Mouse (Mus musculus) hindbrain, embryonic 12.5 days (tissue): Measurements from ENCODE around the gene Gm9936. TPM values are rescaled to one million over a fixed set of nuclear protein-coding genes. Genes with fewer than 3 reads are reported as not detected.
"Not testable (repeated sequence)": the region's sequence is repeated elsewhere in the genome, so short reads cannot be mapped to it uniquely, and the experiment has no call there.

Experiments
- ATAC-seq: fragments of 200-750 bp; cut with Nextera tagmentation; 2 replicates; pipeline ENCODE4 v1.8.0; 2017; ENCODE audit warnings: moderate TSS enrichment; ENCODE audit not compliant: low FRiP score
- H3K27ac ChIP-seq: fragments of 300-500 bp; sonication (generic); 2 replicates; pipeline ENCODE4 v1.5.1; 2016; ENCODE audit warnings: mild to moderate bottlenecking
- H3K27me3 ChIP-seq: fragments of 300-500 bp; sonication (generic); 2 replicates; pipeline ENCODE4 v1.6.1; 2016; ENCODE audit warnings: mild to moderate bottlenecking
- H3K36me3 ChIP-seq: fragments of 300-500 bp; sonication (generic); 2 replicates; pipeline ENCODE4 v1.6.1; 2016; ENCODE audit warnings: mild to moderate bottlenecking
- H3K4me1 ChIP-seq: fragments of 300-500 bp; sonication (generic); 2 replicates; pipeline ENCODE4 v1.6.1; 2016
- H3K4me2 ChIP-seq: fragments of 300-500 bp; sonication (generic); replicated peaks from 2 replicates; pipeline ENCODE4 v1.6.1; 2016; ENCODE audit warnings: mild to moderate bottlenecking
- H3K4me3 ChIP-seq: fragments of 300-500 bp; sonication (generic); 2 replicates; pipeline ENCODE4 v1.5.1; 2016; ENCODE audit warnings: mild to moderate bottlenecking
- H3K9ac ChIP-seq: fragments of 300-500 bp; sonication (generic); 2 replicates; pipeline ENCODE4 v1.6.1; 2016; ENCODE audit warnings: mild to moderate bottlenecking, moderate library complexity
- H3K9me3 ChIP-seq: fragments of 300-500 bp; sonication (generic); replicated peaks from 2 replicates; pipeline ENCODE4 v1.6.1; 2016; ENCODE audit warnings: mild to moderate bottlenecking
- WGBS: fragments of 180-500 bp; shearing (Covaris S2); methylation state at CpG from one replicate; pipeline ENCODE4 v1.1.7; 2016; 5-methylcytosine and 5-hydroxymethylcytosine counted together
- polyA plus RNA-seq: library from polyadenylated mRNA; unstranded; fragments of >200 nt; fragmentation: Nextera tagmentation; extraction: Ambion mirVana; gene quantifications from 2 replicates; pipeline ENCODE4 v1.2.1, GENCODE M21; 2016

Gene Gm9936
- polyA plus RNA-seq = 0.56 and 0.76 TPM in 2 replicates

- Histone ChIP-seq H3K36me3 (no peaks in the 10 kb centered on the region), H3K4me2 (peak within 1 kb of the TSS; percentile 53), H3K9ac (0 out of 2 replicates have a peak within 1 kb of the TSS, but pooled peaks have one; percentile 20), H3K4me1 (peaks cover 5% of the 10 kb centered on the region; the same call in 1 of the 2 replicates), H3K4me3 (peak within 1 kb of the TSS; percentile 23), H3K9me3 (no peaks in the 10 kb centered on the region), H3K27me3 (peaks cover 16% of the 10 kb centered on the region; the same call in 1 of the 2 replicates), H3K27ac (no peak within 1 kb of the TSS)
- ATAC-seq = no peak
- 89% methylated on average over 12 of the region's 12 CpGs for WGBS
Measured at GRCm38 (mm10) chr5:114858582-114858981, at the start of gene Gm9936. TSS of gene Gm9936 (minus strand) at chr5:114858682.

GRCm38 (mm10) chr5:114902413-114902812 is 43.9 kb upstream of the Gm9936 start:
- no peak overlapping the region for H3K4me3 ChIP-seq
- no peak overlapping the region for H3K4me2 ChIP-seq
- H3K27ac ChIP-seq = no peak overlapping the region
- H3K27me3 ChIP-seq = no peaks in the 10 kb centered on the region
- H3K9me3 ChIP-seq = no peaks in the 10 kb centered on the region
- H3K9ac ChIP-seq = no peak overlapping the region
- no peaks in the 10 kb centered on the region for H3K36me3 ChIP-seq
- WGBS = 28% methylated on average over 1 of the region's 1 CpGs
- no peak for ATAC-seq
- peaks cover 3% of the 10 kb centered on the region; the same call in 1 of the 2 replicates for H3K4me1 ChIP-seq

- Histone ChIP-seq H3K27me3 (no peaks in the 10 kb centered on the region), H3K27ac (no peak overlapping the region), H3K4me2 (no peak overlapping the region), H3K36me3 (no peaks in the 10 kb centered on the region), H3K4me3 (no peak overlapping the region), H3K9me3 (no peaks in the 10 kb centered on the region), H3K9ac (no peak overlapping the region), H3K4me1 (peaks cover 6% of the 10 kb centered on the region; the same call in 1 of the 2 replicates)
- ATAC-seq = no peak
- WGBS = 87% methylated on average over 7 of the region's 7 CpGs
Measured at GRCm38 (mm10) chr5:114898857-114899256, 40.4 kb upstream of the Gm9936 start.

- H3K36me3 ChIP-seq = no peaks in the 10 kb centered on the region
- WGBS = 12% methylated on average over 7 of the region's 7 CpGs
- H3K27ac ChIP-seq = no peak overlapping the region
- no peak overlapping the region for H3K9ac ChIP-seq
- no peaks in the 10 kb centered on the region for H3K9me3 ChIP-seq
- ATAC-seq = no peak
- no peaks in the 10 kb centered on the region for H3K27me3 ChIP-seq
- 0 out of 2 replicates have a peak overlapping the region, but pooled peaks have one; percentile 5 for H3K4me2 ChIP-seq
- no peak overlapping the region for H3K4me3 ChIP-seq
- peaks cover 6% of the 10 kb centered on the region; the same call in 1 of the 2 replicates for H3K4me1 ChIP-seq
Measured at GRCm38 (mm10) chr5:114897374-114897793, 38.9 kb upstream of the Gm9936 start.

- no peak within 1 kb of the TSS for H3K4me3 ChIP-seq
- no peak for ATAC-seq
- H3K27me3 ChIP-seq = no peaks in the 10 kb centered on the region
- no peaks in the 10 kb centered on the region for H3K36me3 ChIP-seq
- H3K4me1 ChIP-seq = peaks cover 6% of the 10 kb centered on the region; the same call in 1 of the 2 replicates
- H3K4me2 ChIP-seq = 0 out of 2 replicates have a peak within 1 kb of the TSS, but pooled peaks have one; percentile 5
- no peaks in the 10 kb centered on the region for H3K9me3 ChIP-seq
- no peak within 1 kb of the TSS for H3K9ac ChIP-seq
- no peak within 1 kb of the TSS for H3K27ac ChIP-seq
- 71% methylated on average over 13 of the region's 13 CpGs for WGBS
Measured at GRCm38 (mm10) chr5:114896688-114897373, 38.3 kb upstream of the Gm9936 start, which contains the start of gene Oasl2. TSS of gene Oasl2 (plus strand) at chr5:114896936.

- H3K4me2 ChIP-seq = no peak overlapping the region
- peaks cover 6% of the 10 kb centered on the region; the same call in 1 of the 2 replicates for H3K4me1 ChIP-seq
- H3K36me3 ChIP-seq = no peaks in the 10 kb centered on the region
- no peak overlapping the region for H3K9ac ChIP-seq
- no peaks in the 10 kb centered on the region for H3K27me3 ChIP-seq
- H3K27ac ChIP-seq = no peak overlapping the region
- ATAC-seq = no peak
- no peak overlapping the region for H3K4me3 ChIP-seq
- whole genome bisulfite sequencing = 82% methylated on average over 4 of the region's 4 CpGs
- H3K9me3 ChIP-seq = no peaks in the 10 kb centered on the region
Measured at GRCm38 (mm10) chr5:114895542-114895941, 37.1 kb upstream of the Gm9936 start.

GRCm38 (mm10) chr5:114888995-114889394 is 30.5 kb upstream of the Gm9936 start:
- H3K4me2 ChIP-seq = no peak overlapping the region
- H3K9me3 ChIP-seq = no peaks in the 10 kb centered on the region
- no peaks in the 10 kb centered on the region for H3K27me3 ChIP-seq
- H3K4me1 ChIP-seq = no peaks in the 10 kb centered on the region
- no peak overlapping the region for H3K9ac ChIP-seq
- WGBS = 83% methylated on average over 2 of the region's 2 CpGs
- no peaks in the 10 kb centered on the region for H3K36me3 ChIP-seq
- H3K27ac ChIP-seq = no peak overlapping the region
- ATAC-seq = no peak
- H3K4me3 ChIP-seq = no peak overlapping the region

- 87% methylated on average over 6 of the region's 6 CpGs for WGBS
- no peak overlapping the region for H3K4me2 ChIP-seq
- H3K4me1 ChIP-seq = no peaks in the 10 kb centered on the region
- H3K27me3 ChIP-seq = no peaks in the 10 kb centered on the region
- ATAC-seq = no peak
- no peaks in the 10 kb centered on the region for H3K36me3 ChIP-seq
- H3K27ac ChIP-seq = no peak overlapping the region
- no peak overlapping the region for H3K9ac ChIP-seq
- H3K9me3 ChIP-seq = no peaks in the 10 kb centered on the region
- H3K4me3 ChIP-seq = no peak overlapping the region
Measured at GRCm38 (mm10) chr5:114886801-114887200, 28.3 kb upstream of the Gm9936 start.

- H3K4me1 ChIP-seq = no peaks in the 10 kb centered on the region; the same call in 1 of the 2 replicates
- no peak overlapping the region for H3K27ac ChIP-seq
- H3K4me2 ChIP-seq = no peak overlapping the region
- H3K27me3 ChIP-seq = no peaks in the 10 kb centered on the region
- no peaks in the 10 kb centered on the region for H3K36me3 ChIP-seq
- H3K4me3 ChIP-seq = no peak overlapping the region
- H3K9ac ChIP-seq = no peak overlapping the region
- WGBS = 93% methylated on average over 11 of the region's 11 CpGs
- H3K9me3 ChIP-seq = no peaks in the 10 kb centered on the region
- ATAC-seq = no peak
Measured at GRCm38 (mm10) chr5:114883022-114883421, 24.5 kb upstream of the Gm9936 start.

- H3K4me2 ChIP-seq, H3K4me3 ChIP-seq, ATAC-seq, H3K27ac ChIP-seq, H3K27me3 ChIP-seq, H3K4me1 ChIP-seq, H3K9me3 ChIP-seq, H3K9ac ChIP-seq, H3K36me3 ChIP-seq: not testable (repeated sequence)
- whole genome bisulfite sequencing = 86% methylated on average over 6 of the region's 7 CpGs
Measured at GRCm38 (mm10) chr5:114882319-114882718, 23.8 kb upstream of the Gm9936 start.

- ATAC-seq = no peak
- Histone ChIP-seq H3K4me2 (no peak overlapping the region), H3K9me3 (no peaks in the 10 kb centered on the region), H3K4me1 (peaks cover 11% of the 10 kb centered on the region), H3K36me3 (no peaks in the 10 kb centered on the region), H3K27me3 (no peaks in the 10 kb centered on the region; the same call in 1 of the 2 replicates), H3K27ac (no peak overlapping the region), H3K4me3 (no peak overlapping the region), H3K9ac (no peak overlapping the region)
- WGBS = 76% methylated on average over 13 of the region's 13 CpGs
Measured at GRCm38 (mm10) chr5:114879399-114879798, 20.9 kb upstream of the Gm9936 start.

- Histone ChIP-seq H3K27me3 (no peaks in the 10 kb centered on the region; the same call in 1 of the 2 replicates), H3K4me1 (peaks cover 11% of the 10 kb centered on the region), H3K27ac (no peak overlapping the region), H3K4me2 (no peak overlapping the region), H3K9me3 (no peaks in the 10 kb centered on the region), H3K36me3 (no peaks in the 10 kb centered on the region), H3K9ac (no peak overlapping the region), H3K4me3 (no peak overlapping the region)
- 65% methylated on average over 7 of the region's 7 CpGs for WGBS
- no peak for ATAC-seq
Measured at GRCm38 (mm10) chr5:114877487-114877886, 19.0 kb upstream of the Gm9936 start.

GRCm38 (mm10) chr5:114876331-114876730 is 17.8 kb upstream of the Gm9936 start:
- no peak for ATAC-seq
- 21% methylated on average over 6 of the region's 6 CpGs for WGBS
- Histone ChIP-seq H3K4me2 (no peak overlapping the region), H3K9me3 (no peaks in the 10 kb centered on the region), H3K27ac (no peak overlapping the region), H3K4me1 (peaks cover 11% of the 10 kb centered on the region), H3K36me3 (no peaks in the 10 kb centered on the region), H3K9ac (no peak overlapping the region), H3K4me3 (no peak overlapping the region), H3K27me3 (no peaks in the 10 kb centered on the region; the same call in 1 of the 2 replicates)
